Mouse (Mus musculus) liver, embryonic 11.5 days (tissue): ENCODE data around the gene Pigw. TPM values are rescaled to one million over a fixed set of nuclear protein-coding genes. Genes with fewer than 3 reads are reported as not detected.

ENCODE experiments used
- ATAC-seq: fragments of 200-750 bp; cut with Nextera tagmentation; replicated peaks from 2 replicates; pipeline ENCODE4 v1.8.0; 2017; ENCODE audit warnings: moderate number of reproducible peaks, mild to moderate bottlenecking, moderate TSS enrichment, moderate library complexity; ENCODE audit not compliant: low FRiP score
- DNase-seq: peaks from one replicate; pipeline ENCODE4 v3.0.0-alpha.2; 2017; ENCODE audit warnings: low spot score
- H3K27ac ChIP-seq: fragments of 300-500 bp; sonication (generic); 2 replicates; pipeline ENCODE4 v1.5.1; 2014; ENCODE audit warnings: mild to moderate bottlenecking, low read depth, low read length, control low read depth
- H3K27me3 ChIP-seq: fragments of 300-500 bp; sonication (generic); replicated peaks from 2 replicates; pipeline ENCODE4 v1.6.1; 2014; ENCODE audit warnings: low read length, mixed read lengths; ENCODE audit not compliant: control insufficient read depth, insufficient read depth
- H3K36me3 ChIP-seq: fragments of 300-500 bp; sonication (generic); 2 replicates; pipeline ENCODE4 v1.6.1; 2014; ENCODE audit warnings: mild to moderate bottlenecking, low read length, moderate library complexity, mixed read lengths; ENCODE audit not compliant: control insufficient read depth, insufficient read depth
- H3K4me1 ChIP-seq: fragments of 300-500 bp; sonication (generic); replicated peaks from 2 replicates; pipeline ENCODE4 v1.6.1; 2014; ENCODE audit warnings: low read length, mixed read lengths; ENCODE audit not compliant: control insufficient read depth, insufficient read depth
- H3K4me2 ChIP-seq: fragments of 300-500 bp; sonication (generic); 2 replicates; pipeline ENCODE4 v1.6.1; 2014; ENCODE audit warnings: mild to moderate bottlenecking, control low read depth, moderate library complexity
- H3K4me3 ChIP-seq: fragments of 300-500 bp; sonication (generic); 2 replicates; pipeline ENCODE4 v1.5.1; 2014; ENCODE audit warnings: low read depth, low read length, control low read depth
- H3K9ac ChIP-seq: fragments of 300-500 bp; sonication (generic); 2 replicates; pipeline ENCODE4 v1.6.1; 2014; ENCODE audit warnings: low read depth, low read length, control low read depth
- H3K9me3 ChIP-seq: fragments of 300-500 bp; sonication (generic); 2 replicates; pipeline ENCODE4 v1.6.1; 2016; ENCODE audit warnings: low read length, inconsistent platforms, mixed read lengths; ENCODE audit not compliant: control insufficient read depth
- WGBS: fragments of 180-500 bp; shearing (Covaris S2); extraction: QIAGEN DNeasy Blood & Tissue Kit; methylation state at CpG from one replicate; pipeline ENCODE4 v1.1.7; 2014; 5-methylcytosine and 5-hydroxymethylcytosine counted together
- polyA plus RNA-seq: library from polyadenylated mRNA; unstranded; fragments of >200 nt; fragmentation: Nextera tagmentation; extraction: Ambion mirVana; gene quantifications from 2 replicates; pipeline ENCODE4 v1.2.1, GENCODE M21; 2014

Gene Pigw
- polyA plus RNA-seq, 1 experiment from 2014 or later, result 5.0 TPM

DNA sequence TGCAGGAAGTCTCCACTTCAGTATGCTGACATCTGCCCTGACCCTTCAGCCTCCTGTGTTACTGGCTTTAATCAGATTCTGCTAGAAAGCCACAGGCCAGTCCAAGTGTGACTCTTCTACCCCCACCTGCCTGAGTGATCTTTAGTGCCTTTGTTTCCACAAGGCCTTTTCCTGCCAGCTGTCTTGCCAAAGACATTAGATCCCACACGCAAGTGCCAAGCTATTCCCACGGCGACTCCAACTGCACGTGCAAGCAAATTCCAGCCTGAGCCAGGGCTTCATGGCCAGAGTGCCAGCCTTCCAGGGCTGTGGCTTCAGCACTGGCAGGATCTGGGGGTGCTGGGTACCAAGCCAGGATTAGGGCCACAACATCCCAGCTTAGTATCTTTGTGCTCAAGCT, 30.3 kb upstream of the Pigw start:
- WGBS, result 91% methylated on average over 4 of the region's 4 CpGs
- Histone ChIP-seq H3K9me3 (no peaks in the 10 kb centered on the region), H3K9ac (no peak overlapping the region), H3K27me3 (no peaks in the 10 kb centered on the region), H3K4me2 (no peak overlapping the region), H3K27ac (no peak overlapping the region), H3K4me1 (no peaks in the 10 kb centered on the region), H3K36me3 (peaks cover 34% of the 10 kb centered on the region), H3K4me3 (no peak overlapping the region)
- ATAC-seq (no peak), DNase-seq (no peak)

DNA sequence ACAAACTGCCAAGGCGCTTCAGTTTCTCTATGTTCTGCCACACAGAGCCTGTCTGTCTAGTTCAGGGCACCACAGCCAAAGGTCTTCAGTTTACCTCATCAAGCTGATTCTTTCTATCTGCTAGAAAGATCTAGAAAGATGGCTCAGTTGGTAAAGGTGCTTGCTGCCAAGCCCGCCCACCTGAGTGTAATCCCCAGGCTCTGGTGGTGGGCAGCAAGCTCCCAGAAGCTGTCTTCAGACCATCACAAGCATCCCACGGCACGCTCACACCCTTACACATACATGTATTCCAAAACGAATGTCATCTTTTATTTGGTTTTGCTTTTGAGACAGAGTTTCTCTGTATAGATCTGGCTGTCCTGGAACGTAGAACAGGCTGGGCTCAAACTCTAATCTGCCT, 28.4 kb upstream of the Pigw start:
- Histone ChIP-seq H3K4me3 (no peak overlapping the region), H3K27ac (no peak overlapping the region), H3K27me3 (no peaks in the 10 kb centered on the region), H3K9me3 (no peaks in the 10 kb centered on the region), H3K36me3 (peaks cover 46% of the 10 kb centered on the region), H3K4me2 (no peak overlapping the region), H3K9ac (no peak overlapping the region), H3K4me1 (no peaks in the 10 kb centered on the region)
- ATAC-seq (no peak), DNase-seq (no peak)
- 92% methylated on average over 6 of the region's 6 CpGs for WGBS

GRCm38 (mm10) chr11:84907081-84907480, 27.0 kb upstream of the Pigw start:
- 90% methylated on average over 3 of the region's 3 CpGs for WGBS

DNA sequence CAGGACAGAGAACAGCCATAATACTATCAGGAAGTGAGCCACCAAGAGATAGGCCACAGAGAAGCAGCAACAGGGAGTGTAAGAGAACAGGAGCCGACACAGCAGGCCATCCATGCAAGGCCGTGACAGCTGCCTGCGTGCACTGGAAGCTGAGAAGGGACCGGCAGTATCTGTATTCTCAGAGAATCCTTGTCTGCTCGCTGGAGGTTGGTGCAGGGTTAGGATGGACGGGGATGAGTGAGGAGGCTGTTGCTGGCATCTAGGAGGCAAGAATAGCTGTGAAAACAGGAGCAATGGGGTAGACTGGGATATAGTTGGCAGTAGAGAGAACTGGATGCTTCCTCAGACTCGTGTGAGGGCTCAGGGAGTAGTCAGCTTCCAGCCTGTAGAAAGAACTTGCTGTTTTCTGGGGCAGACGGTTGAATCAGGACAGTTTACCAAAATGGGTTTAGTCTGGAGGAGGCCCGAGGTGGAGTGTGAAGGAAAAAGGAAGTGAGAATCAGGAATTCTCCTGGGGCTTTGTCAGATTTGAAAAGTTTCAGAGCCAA, 24.6 kb upstream of the Pigw start:
- no peak for DNase-seq
- Histone ChIP-seq H3K4me3 (no peak overlapping the region), H3K36me3 (peaks cover 58% of the 10 kb centered on the region), H3K27me3 (no peaks in the 10 kb centered on the region), H3K4me1 (no peaks in the 10 kb centered on the region), H3K9ac (no peak overlapping the region), H3K9me3 (no peaks in the 10 kb centered on the region), H3K4me2 (no peak overlapping the region), H3K27ac (no peak overlapping the region)
- 82% methylated on average over 9 of the region's 9 CpGs for WGBS
- ATAC-seq, result no peak

More at GRCm38 (mm10) chr11:84907081-84907480, 27.0 kb upstream of the Pigw start:
- Histone ChIP-seq H3K9me3 (no peaks in the 10 kb centered on the region), H3K27ac (no peak overlapping the region), H3K4me3 (no peak overlapping the region), H3K4me2 (no peak overlapping the region), H3K9ac (no peak overlapping the region), H3K27me3 (no peaks in the 10 kb centered on the region), H3K36me3 (peaks cover 52% of the 10 kb centered on the region), H3K4me1 (no peaks in the 10 kb centered on the region)
- DNase-seq (no peak), ATAC-seq (no peak)

DNA sequence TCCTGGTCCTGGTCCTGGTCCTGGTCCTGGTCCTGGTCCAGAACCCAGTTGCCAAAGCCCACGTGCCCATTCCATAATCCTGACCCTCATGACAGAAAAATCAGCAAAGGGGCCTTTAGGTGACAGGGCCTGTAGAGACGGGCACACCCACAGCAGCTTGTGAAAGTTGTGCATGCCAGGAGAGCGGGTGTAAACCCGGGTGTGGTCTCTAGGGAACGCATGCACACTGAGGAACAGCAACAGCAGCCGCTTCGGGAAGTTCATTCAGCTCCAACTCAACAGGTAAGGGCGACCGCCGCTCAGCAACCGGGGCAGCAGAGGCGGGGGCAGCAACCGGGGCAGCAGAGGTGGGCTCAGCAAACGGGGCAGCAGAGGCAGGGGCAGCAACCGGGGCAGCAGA, 13.0 kb upstream of the Pigw start:
- DNase-seq (no peak), ATAC-seq (no peak)
- Histone ChIP-seq H3K4me2 (no peak overlapping the region), H3K27me3 (no peaks in the 10 kb centered on the region), H3K27ac (no peak overlapping the region), H3K4me1 (no peaks in the 10 kb centered on the region), H3K9me3 (no peaks in the 10 kb centered on the region), H3K36me3 (peaks cover 31% of the 10 kb centered on the region), H3K9ac (no peak overlapping the region), H3K4me3 (no peak overlapping the region)
- 92% methylated on average over 13 of the region's 15 CpGs for WGBS

- H3K9ac ChIP-seq, result no peak overlapping the region
- H3K4me2 ChIP-seq, result no peak overlapping the region
- H3K27ac ChIP-seq, result no peak overlapping the region
- H3K27me3 ChIP-seq, result no peaks in the 10 kb centered on the region
- H3K36me3 ChIP-seq, result peaks cover 35% of the 10 kb centered on the region
- H3K4me3 ChIP-seq, result no peak overlapping the region
- DNase-seq (no peak), ATAC-seq (no peak)
- H3K4me1 ChIP-seq, result no peaks in the 10 kb centered on the region
- WGBS, result 87% methylated on average over 7 of the region's 7 CpGs
- H3K9me3 ChIP-seq, result no peaks in the 10 kb centered on the region
Observed at GRCm38 (mm10) chr11:84891705-84892104, 11.6 kb upstream of the Pigw start.

GRCm38 (mm10) chr11:84889492-84889891, 9.4 kb upstream of the Pigw start:
- no peaks in the 10 kb centered on the region for H3K9me3 ChIP-seq
- no peak overlapping the region for H3K9ac ChIP-seq
- ATAC-seq (no peak), DNase-seq (no peak)
- H3K4me1 ChIP-seq, result no peaks in the 10 kb centered on the region
- peaks cover 28% of the 10 kb centered on the region for H3K36me3 ChIP-seq
- H3K4me3 ChIP-seq, result no peak overlapping the region
- no peak overlapping the region for H3K27ac ChIP-seq
- no peaks in the 10 kb centered on the region for H3K27me3 ChIP-seq
- 82% methylated on average over 2 of the region's 2 CpGs for WGBS
- H3K4me2 ChIP-seq, result no peak overlapping the region

DNA sequence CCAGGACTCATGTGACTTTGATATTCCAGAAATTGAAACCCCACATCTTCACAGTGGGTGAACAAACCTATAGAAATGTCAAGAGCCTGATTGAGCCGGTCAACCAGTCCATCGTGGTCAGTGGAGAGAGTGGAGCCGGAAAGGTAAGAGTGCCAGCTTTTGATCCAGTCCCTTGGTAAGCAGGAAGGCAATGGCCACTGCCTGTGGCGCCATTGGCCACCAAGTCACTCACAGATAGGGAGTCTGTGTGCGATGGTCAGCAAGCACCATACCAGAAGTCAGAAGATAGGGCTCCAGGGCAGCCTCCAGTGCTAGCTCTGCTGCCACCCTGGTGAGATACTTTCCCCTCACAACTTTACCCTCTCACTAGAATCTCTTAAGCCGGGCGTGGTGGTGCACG, 7.9 kb upstream of the Pigw start:
- DNase-seq, result no peak
- WGBS, result 96% methylated on average over 8 of the region's 8 CpGs
- Histone ChIP-seq H3K9ac (no peak overlapping the region), H3K36me3 (peaks cover 35% of the 10 kb centered on the region), H3K9me3 (no peaks in the 10 kb centered on the region), H3K27ac (no peak overlapping the region), H3K4me3 (no peak overlapping the region), H3K27me3 (no peaks in the 10 kb centered on the region), H3K4me1 (no peaks in the 10 kb centered on the region), H3K4me2 (no peak overlapping the region)
- ATAC-seq, result no peak

- Histone ChIP-seq H3K4me2 (no peak overlapping the region), H3K27ac (no peak overlapping the region), H3K4me1 (no peaks in the 10 kb centered on the region), H3K9me3 (no peaks in the 10 kb centered on the region), H3K36me3 (peaks cover 32% of the 10 kb centered on the region), H3K9ac (no peak overlapping the region), H3K4me3 (no peak overlapping the region), H3K27me3 (no peaks in the 10 kb centered on the region)
- no peak for ATAC-seq
- no peak for DNase-seq
- 90% methylated on average over 11 of the region's 11 CpGs for WGBS
Observed at GRCm38 (mm10) chr11:84886767-84887511, 6.9 kb upstream of the Pigw start.
